Mouse (Mus musculus): ENCODE data around the gene Tmem176a. TPM values are rescaled to one million over a fixed set of nuclear protein-coding genes. Genes with fewer than 3 reads are reported as not detected.
A peak's percentile ranks its signal among the peaks of the same experiment; 100 is the strongest.
"Not testable (repeated sequence)": the region's sequence is repeated elsewhere in the genome, so short reads cannot be mapped to it uniquely, and the experiment has no call there.

Tmem176a gene
- total RNA-seq, 2 experiments from 2014 or later = 8.1 to 9.1 TPM

- intact Hi-C loops (cut with DNase I; ENCODE audit: low total_unique reads) = no loop called here
These were observed 2.2 kb upstream of the Tmem176a start for GRCm38 (mm10) chr6:48838321-48839080.

GRCm38 (mm10) chr6:48840973-48841625 is 380 bp downstream of the Tmem176a start, which contains the start of gene Tmem176b:
Gene Tmem176b (minus strand): TSS chr6:48841496.
- peak; percentile 90 for DNase-seq

More at GRCm38 (mm10) chr6:48838321-48839080, 2.2 kb upstream of the Tmem176a start:
- DNase-seq = no peak

GRCm38 (mm10) chr6:48842111-48842842 is 1.6 kb downstream of the Tmem176a start:
- DNase-seq = no peak

More at GRCm38 (mm10) chr6:48840973-48841625, 380 bp downstream of the Tmem176a start, which contains the start of gene Tmem176b:
- intact Hi-C loops (cut with DNase I; ENCODE audit: low total_unique reads) = no loop called here

GRCm38 (mm10) chr6:48845086-48845485 is 4.4 kb downstream of the Tmem176a start:
- intact Hi-C loops (cut with DNase I; ENCODE audit: low total_unique reads) = no loop called here
- DNase-seq = no peak

More at GRCm38 (mm10) chr6:48842111-48842842, 1.6 kb downstream of the Tmem176a start:
- intact Hi-C loops (cut with DNase I; ENCODE audit: low total_unique reads) = no loop called here

GRCm38 (mm10) chr6:48851820-48852491 is 11.2 kb downstream of the Tmem176a start:
- peak; percentile 47 for DNase-seq
- intact Hi-C loops (cut with DNase I; ENCODE audit: low total_unique reads) = no loop called here

- DNase-seq = no peak
- intact Hi-C loops (cut with DNase I; ENCODE audit: low total_unique reads) = no loop called here
These were observed 13.4 kb downstream of the Tmem176a start for GRCm38 (mm10) chr6:48854155-48854554.

GRCm38 (mm10) chr6:48857613-48858302 is 17.0 kb downstream of the Tmem176a start:
- intact Hi-C loops (cut with DNase I; ENCODE audit: low total_unique reads) = loop anchor here (2.0 kb wide), 1 partner anchor 43 kb away; no protein-coding TSS in a partner anchor
- no peak for DNase-seq

- intact Hi-C loops (cut with DNase I; ENCODE audit: low total_unique reads) = no loop called here
- peak; percentile 60 for DNase-seq
These were observed 19.6 kb downstream of the Tmem176a start for GRCm38 (mm10) chr6:48860130-48860815.

- intact Hi-C loops (cut with DNase I; ENCODE audit: low total_unique reads) = no loop called here
- no peak for DNase-seq
These were observed 20.1 kb downstream of the Tmem176a start for GRCm38 (mm10) chr6:48860851-48861250.

- no peak for DNase-seq
- intact Hi-C loops (cut with DNase I; ENCODE audit: low total_unique reads) = no loop called here
These were observed 21.0 kb downstream of the Tmem176a start for GRCm38 (mm10) chr6:48861616-48862280.

GRCm38 (mm10) chr6:48862816-48863215 is 22.1 kb downstream of the Tmem176a start:
- intact Hi-C loops (cut with DNase I; ENCODE audit: low total_unique reads) = no loop called here
- DNase-seq = no peak

GRCm38 (mm10) chr6:48863488-48863887 is 22.8 kb downstream of the Tmem176a start:
- intact Hi-C loops (cut with DNase I; ENCODE audit: low total_unique reads) = no loop called here

GRCm38 (mm10) chr6:48864181-48864580 is 23.5 kb downstream of the Tmem176a start:
- intact Hi-C loops (cut with DNase I; ENCODE audit: low total_unique reads) = no loop called here
- DNase-seq = no peak

More at GRCm38 (mm10) chr6:48863488-48863887, 22.8 kb downstream of the Tmem176a start:
- no peak for DNase-seq

GRCm38 (mm10) chr6:48864723-48865122 is 24.0 kb downstream of the Tmem176a start:
- intact Hi-C loops (cut with DNase I; ENCODE audit: low total_unique reads) = no loop called here
- no peak for DNase-seq

- no peak for DNase-seq
- intact Hi-C loops (cut with DNase I; ENCODE audit: low total_unique reads) = no loop called here
These were observed 24.5 kb downstream of the Tmem176a start for GRCm38 (mm10) chr6:48865152-48865745.

- intact Hi-C loops (cut with DNase I; ENCODE audit: low total_unique reads) = not testable (repeated sequence)
These were observed 25.7 kb downstream of the Tmem176a start for GRCm38 (mm10) chr6:48866355-48866950.

GRCm38 (mm10) chr6:48867158-48867557 is 26.4 kb downstream of the Tmem176a start:
- DNase-seq = no peak
- intact Hi-C loops (cut with DNase I; ENCODE audit: low total_unique reads) = no loop called here

More at GRCm38 (mm10) chr6:48866355-48866950, 25.7 kb downstream of the Tmem176a start:
- DNase-seq = not testable (repeated sequence)

Measured in gastrocnemius, postnatal 14 days (tissue).